Mouse (Mus musculus): ENCODE results near the gene Abcc1.

DNA sequence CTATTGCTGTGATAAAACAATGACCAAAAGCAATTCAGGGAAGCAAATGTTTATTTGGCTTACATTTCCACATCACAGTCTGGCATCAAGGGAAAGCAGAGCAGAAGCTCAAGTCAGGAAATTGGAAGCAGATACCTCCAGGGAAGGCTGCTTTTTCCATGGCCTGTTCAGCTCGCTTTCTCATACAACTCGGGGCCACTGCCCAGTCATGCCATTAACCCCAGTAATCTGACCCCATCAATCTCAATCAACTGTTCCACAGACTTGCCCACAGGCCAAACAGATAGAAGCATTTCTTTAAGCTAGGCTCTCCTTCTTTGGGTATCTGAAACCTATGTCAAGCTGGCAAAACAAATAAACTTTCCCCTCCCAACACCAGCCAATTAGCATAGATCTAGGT, 145.1 kb downstream of the Abcc1 start:
- no peak for TF ChIP-seq CTCF (IDR thresholded peaks at IDR 0.05; ENCODE audit: low read depth)
- TF ChIP-seq EP300 (IDR thresholded peaks at IDR 0.05; ENCODE audit: low read depth): no peak

Measured in heart, postnatal 0 days (tissue).